Mouse (Mus musculus): ENCODE measurements around the gene Aldh9a1.

Gene Aldh9a1

GRCm38 (mm10) chr1:167384156-167384555 lies 34.4 kb downstream of the Aldh9a1 start:
- DNase-seq (ENCODE audit: low spot score in 2 of 2): peak in 1 of 2 experiments; percentile 69

DNA sequence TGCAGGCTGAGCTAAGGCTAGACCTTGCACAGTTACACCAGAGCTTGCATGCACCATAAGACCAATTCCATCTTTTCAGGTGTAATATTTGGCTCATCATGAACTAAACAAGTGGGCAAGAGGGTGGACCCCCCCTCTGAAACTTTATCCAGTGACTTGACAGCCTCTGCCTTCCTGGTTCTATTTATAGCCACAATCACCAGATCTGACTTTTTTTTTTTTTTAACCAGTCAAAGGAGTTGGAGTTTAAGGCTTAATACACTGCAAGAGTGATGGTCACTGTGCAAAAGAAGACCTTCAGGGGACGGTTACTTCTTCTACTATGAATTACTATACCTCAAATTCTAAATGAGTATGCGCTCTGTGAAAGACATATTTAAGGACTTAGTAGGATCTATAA lies 35.4 kb downstream of the Aldh9a1 start:
- no peak for DNase-seq (ENCODE audit: low spot score in 2 of 2)

GRCm38 (mm10) chr1:167385636-167386035 lies 35.8 kb downstream of the Aldh9a1 start:
- no peak for DNase-seq (ENCODE audit: low spot score in 2 of 2)

DNA sequence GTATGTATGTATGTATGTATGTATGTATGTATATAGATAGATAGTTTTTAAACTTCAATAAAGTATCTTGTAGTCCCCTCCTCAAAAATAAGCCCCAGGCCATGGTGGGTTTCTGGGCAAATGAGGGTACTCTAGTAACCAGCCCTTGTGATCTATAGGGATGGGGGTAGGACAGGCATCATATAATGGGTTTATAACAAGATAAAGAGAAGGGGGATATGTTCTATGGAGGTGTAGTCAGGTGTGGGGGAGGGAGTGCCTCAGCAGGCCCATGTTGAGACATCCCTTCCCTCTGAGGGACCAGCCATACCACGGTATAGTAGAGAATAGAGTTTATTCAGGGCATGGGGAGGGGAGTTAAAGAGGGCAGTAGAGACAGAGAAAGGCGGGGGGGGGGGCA lies 36.7 kb downstream of the Aldh9a1 start:
- DNase-seq (ENCODE audit: low spot score in 2 of 2): no peak

DNA sequence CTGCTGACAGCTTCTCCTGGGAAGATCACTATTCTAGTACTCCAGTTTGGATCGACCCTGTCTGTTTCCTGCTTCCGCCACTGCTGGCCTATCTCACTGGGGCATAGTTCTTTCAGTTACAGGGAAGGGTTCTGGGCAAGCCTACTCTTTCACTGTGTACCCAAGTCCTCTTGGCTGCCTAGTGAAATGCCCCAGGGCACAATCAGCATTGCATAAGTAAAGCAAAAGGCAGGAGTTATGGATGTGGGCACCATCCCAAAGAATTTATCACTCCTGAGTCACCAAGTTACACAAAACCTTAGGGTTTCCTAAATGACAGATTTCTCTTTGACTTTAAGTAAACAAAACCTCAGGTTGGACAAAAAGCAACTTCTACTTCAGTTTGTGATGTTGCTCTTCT lies 37.5 kb downstream of the Aldh9a1 start:
- no peak for DNase-seq (ENCODE audit: low spot score in 2 of 2)

- DNase-seq (ENCODE audit: low spot score in 2 of 2): no peak
Observed at GRCm38 (mm10) chr1:167387796-167388195, 38.0 kb downstream of the Aldh9a1 start.

GRCm38 (mm10) chr1:167388571-167388970 lies 38.8 kb downstream of the Aldh9a1 start:
- no peak for DNase-seq (ENCODE audit: low spot score in 2 of 2)

GRCm38 (mm10) chr1:167389584-167389983 lies 39.8 kb downstream of the Aldh9a1 start:
- DNase-seq (ENCODE audit: low spot score in 2 of 2): no peak

DNA sequence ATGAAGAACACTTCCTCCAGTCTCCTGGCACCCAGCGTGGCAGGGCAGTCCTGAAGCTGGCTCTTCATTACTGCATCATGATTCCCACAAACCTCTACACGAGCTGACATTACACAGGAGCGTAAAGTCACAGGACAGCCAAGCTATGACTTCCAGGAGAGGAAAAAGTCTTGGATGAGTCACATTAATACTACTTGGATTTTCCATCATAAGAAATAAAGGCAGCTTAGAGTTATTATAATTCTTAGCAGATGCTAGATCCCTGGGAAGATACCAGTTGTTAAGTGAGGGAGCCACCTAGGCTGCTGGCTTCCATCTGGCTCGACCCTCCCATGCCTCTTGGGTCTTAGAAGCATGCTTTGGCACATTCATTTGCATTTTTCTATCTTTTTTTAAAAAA lies 40.6 kb downstream of the Aldh9a1 start:
- no peak for DNase-seq (ENCODE audit: low spot score in 2 of 2)

GRCm38 (mm10) chr1:167391241-167391640 lies 41.5 kb downstream of the Aldh9a1 start:
- DNase-seq (ENCODE audit: low spot score in 2 of 2): no peak

DNA sequence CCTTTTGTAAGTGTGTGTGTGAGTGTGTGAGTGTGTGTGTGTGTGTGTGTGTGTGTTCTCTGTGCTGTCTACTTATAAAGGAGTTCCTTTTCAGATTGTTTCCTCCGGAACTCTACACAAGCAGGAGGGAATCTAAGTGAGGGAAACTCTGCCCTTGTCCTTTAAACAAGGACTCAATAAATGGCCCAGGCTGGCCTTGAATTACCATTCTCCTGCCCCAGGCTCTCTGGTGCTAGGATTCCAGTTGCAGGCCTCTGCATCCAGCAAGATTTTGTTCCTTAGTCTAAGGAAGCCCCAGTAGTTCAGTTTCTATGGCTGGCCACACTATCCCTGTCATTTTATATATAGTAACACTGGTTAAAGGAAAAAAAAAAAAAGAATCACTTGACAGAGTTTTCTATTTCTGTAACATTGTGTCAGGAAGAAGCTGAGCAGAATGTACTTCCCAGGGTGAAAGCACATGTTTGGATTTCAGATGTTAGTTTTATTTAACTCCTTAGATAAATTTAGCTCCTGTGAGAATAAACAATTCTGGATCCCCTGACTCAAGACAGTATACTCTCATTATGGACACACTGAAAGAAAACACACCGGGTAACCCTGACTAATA lies 42.3 kb downstream of the Aldh9a1 start:
- no peak for DNase-seq (ENCODE audit: low spot score in 2 of 2)

DNA sequence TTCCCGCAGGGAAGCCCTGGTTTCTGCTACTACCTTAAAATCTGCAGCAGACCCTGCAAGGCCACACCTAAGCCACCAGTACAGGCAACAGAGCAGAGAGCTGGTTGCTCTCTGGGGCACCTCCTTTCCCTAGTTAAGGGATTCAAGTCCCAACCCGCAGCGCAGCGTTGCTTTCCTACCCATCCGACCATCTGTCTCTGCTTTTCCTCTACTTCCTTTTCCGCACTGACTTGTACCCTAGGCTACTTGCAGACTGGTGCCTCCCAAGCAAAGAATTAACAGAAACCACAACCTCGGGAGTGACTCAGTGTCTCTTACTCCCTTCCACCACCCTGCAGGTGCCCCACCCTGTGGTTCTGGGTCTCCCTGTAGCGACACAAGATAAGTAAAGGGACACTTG lies 42.9 kb downstream of the Aldh9a1 start:
- peak; percentile 55 to 62 for DNase-seq (ENCODE audit: low spot score in 2 of 2)

GRCm38 (mm10) chr1:167393281-167393680 lies 43.5 kb downstream of the Aldh9a1 start:
- DNase-seq (ENCODE audit: low spot score in 2 of 2): no peak

- DNase-seq (ENCODE audit: low spot score in 2 of 2): peak; percentile 97 to 98
Observed at GRCm38 (mm10) chr1:167393683-167394492, 44.1 kb downstream of the Aldh9a1 start, which contains the start of gene Mgst3. TSS of gene Mgst3 (minus strand) at chr1:167393841.

- DNase-seq (ENCODE audit: low spot score in 2 of 2): no peak
Observed at GRCm38 (mm10) chr1:167405237-167405636, 55.4 kb downstream of the Aldh9a1 start.

GRCm38 (mm10) chr1:167409601-167410000 lies 59.8 kb downstream of the Aldh9a1 start:
- DNase-seq (ENCODE audit: low spot score in 2 of 2): no peak

DNA sequence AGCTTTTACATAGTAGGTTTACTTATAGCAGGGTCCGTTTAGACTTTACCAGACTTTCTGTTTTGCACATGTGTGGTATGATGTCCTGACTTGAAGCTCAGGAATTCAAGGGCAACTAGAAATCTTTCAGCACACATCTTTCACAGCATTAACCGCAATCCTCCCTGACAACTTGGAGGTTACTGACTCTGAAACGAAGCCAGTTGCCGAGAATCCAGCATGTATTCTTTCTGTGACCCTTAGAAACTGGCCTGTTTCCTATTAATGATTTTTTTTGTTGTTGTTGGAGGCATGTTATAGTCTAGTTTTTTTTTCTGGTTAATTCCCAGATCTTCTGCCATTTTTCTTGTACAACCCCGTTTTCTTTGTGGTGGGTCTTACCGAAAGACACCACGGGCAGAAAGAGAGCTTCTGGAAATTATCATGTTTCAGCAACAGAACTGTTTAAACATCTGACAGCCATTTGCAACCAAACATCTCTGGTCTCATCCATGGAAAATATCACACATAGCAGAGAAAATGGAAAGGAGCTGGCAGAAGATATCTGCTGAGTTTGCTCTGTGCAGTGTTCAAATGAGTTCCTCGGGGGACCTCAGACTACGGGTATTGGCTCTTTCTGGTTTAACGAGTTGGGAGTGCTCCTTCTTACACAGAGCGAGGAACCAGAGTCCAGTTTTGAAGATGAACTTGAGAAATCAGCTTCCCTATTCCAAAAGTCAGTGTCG lies 62.4 kb downstream of the Aldh9a1 start:
- DNase-seq (ENCODE audit: low spot score in 2 of 2): no peak

DNA sequence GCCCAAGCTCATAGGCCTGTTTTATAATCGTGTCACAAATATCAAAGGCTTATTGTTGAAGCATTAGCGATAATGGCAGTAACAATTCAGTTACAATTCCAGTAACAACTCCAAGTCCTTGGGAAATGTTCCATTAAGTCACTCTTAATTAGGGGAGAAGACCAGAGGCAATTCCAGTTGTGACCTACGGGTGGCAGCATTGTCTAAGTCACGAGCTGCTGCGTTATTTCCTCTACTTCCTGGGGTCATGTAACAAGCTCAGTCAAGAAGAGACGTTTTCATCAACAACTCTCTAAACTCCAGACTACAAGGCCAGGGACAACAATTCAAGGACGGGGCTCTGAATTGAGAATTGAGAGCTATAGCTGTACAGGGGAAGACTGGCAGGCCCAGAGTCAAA lies 65.1 kb downstream of the Aldh9a1 start:
- DNase-seq (ENCODE audit: low spot score in 2 of 2): peak; percentile 49 to 76

Data from spleen, postnatal 10 days (tissue).